Mouse (Mus musculus) liver, adult 2 months (tissue): ENCODE measurements around the gene Med24.

Experiments used
- CTCF ChIP-seq: fragments of 200-500 bp; IDR thresholded peaks from 2 replicates; pipeline ENCODE4 v1.5.1; 2011; ENCODE audit warnings: low read depth, low read length, control low read depth
- POLR2A ChIP-seq: fragments of 200-500 bp; IDR thresholded peaks from 2 replicates; pipeline ENCODE4 v1.6.1; 2011; ENCODE audit warnings: low read length, control low read depth; ENCODE audit not compliant: insufficient read depth; ENCODE audit errors: extremely low read depth

DNA sequence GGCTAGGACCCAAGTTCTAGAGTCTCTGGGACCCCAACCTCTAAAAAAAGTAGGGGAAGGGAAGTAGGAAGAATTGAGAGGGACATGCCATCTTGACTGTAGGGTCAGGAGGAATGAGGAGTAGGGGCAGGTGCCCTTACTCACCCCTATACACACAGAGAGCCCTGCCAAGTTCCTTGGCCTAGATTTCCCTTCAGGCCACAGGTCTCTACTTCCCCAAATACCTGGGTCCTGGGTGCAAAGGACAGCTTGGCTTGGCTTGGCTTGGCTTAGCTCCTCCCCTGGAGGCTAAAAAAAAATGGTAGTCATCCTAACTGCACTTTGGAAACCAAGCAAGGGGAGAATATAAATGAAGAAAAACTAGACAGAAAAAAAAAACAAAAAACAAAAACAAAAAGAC lies 35.5 kb upstream of the Med24 start:
- TF ChIP-seq CTCF (no peak), POLR2A (no peak)
